In genomic region chr1:72876111-72876510, GRCm38 (mm10) we compare ENCODE assay signal across 10 mouse cellular contexts. TPM values are rescaled to one million over a fixed set of nuclear protein-coding genes. Genes with fewer than 3 reads are reported as not detected.
DNase-seq lines count a peak whose midpoint lies in the region; ATAC-seq and TF ChIP-seq lines count a peak whose summit lies in the region.
"Had no signal": no experiment of that assay in that cellular context is flagged by ENCODE, and none has a peak within 500 bp of the region (broad histone marks: within the 10 kb centered on the region; RNA-seq: fewer than 3 reads in every experiment).

No protein-coding gene starts in this region.

- WGBS in heart, postnatal 0 days = 69% methylated on average over 3 of the region's 3 CpGs
- 49% methylated on average over 3 of the region's 3 CpGs for WGBS in midbrain, embryonic 13.5 days
- 52% methylated on average over 3 of the region's 3 CpGs for WGBS in midbrain, embryonic 11.5 days
- WGBS in embryonic facial prominence, embryonic 14.5 days = 21% methylated on average over 3 of the region's 3 CpGs

- no peaks in the 10 kb centered on the region for H3K9me3 ChIP-seq in heart, postnatal 0 days (replicated peaks; ENCODE audit: control insufficient read depth, low read length)
- no peaks in the 10 kb centered on the region for H3K9me3 ChIP-seq in midbrain, embryonic 13.5 days
- no peaks in the 10 kb centered on the region for H3K9me3 ChIP-seq in midbrain, embryonic 11.5 days (ENCODE audit: control insufficient read depth, low read length)
- H3K9me3 ChIP-seq in embryonic facial prominence, embryonic 14.5 days (ENCODE audit: control insufficient read depth, low read length) = no peaks in the 10 kb centered on the region
- H3K9me3 ChIP-seq: megakaryocyte, embryonic 14.5 days had no signal

- H3K9ac ChIP-seq in heart, postnatal 0 days (replicated peaks; ENCODE audit: low read depth, low read length) = no peak overlapping the region
- H3K9ac ChIP-seq in midbrain, embryonic 13.5 days (replicated peaks) = no peak overlapping the region
- no peak overlapping the region for H3K9ac ChIP-seq in midbrain, embryonic 11.5 days (ENCODE audit: low read length)
- H3K9ac ChIP-seq in embryonic facial prominence, embryonic 14.5 days (ENCODE audit: low read depth, low read length) = no peak overlapping the region

- H3K4me2 ChIP-seq in heart, postnatal 0 days (ENCODE audit: low read depth, low read length) = no peak overlapping the region
- 0 out of 2 replicates have a peak overlapping the region, but pooled peaks have one; percentile 80 for H3K4me2 ChIP-seq in midbrain, embryonic 13.5 days (replicated peaks)
- no peak overlapping the region for H3K4me2 ChIP-seq in midbrain, embryonic 11.5 days
- peak overlapping the region; percentile 88; the same call in 1 of the 2 replicates for H3K4me2 ChIP-seq in embryonic facial prominence, embryonic 14.5 days (ENCODE audit: low read depth, low read length)

- no peak overlapping the region for H3K4me3 ChIP-seq in heart, postnatal 0 days (ENCODE audit: low read depth, low read length)
- no peak overlapping the region for H3K4me3 ChIP-seq in midbrain, embryonic 13.5 days (replicated peaks)
- H3K4me3 ChIP-seq in midbrain, embryonic 11.5 days (ENCODE audit: low read depth, low read length) = no peak overlapping the region
- H3K4me3 ChIP-seq in embryonic facial prominence, embryonic 14.5 days (ENCODE audit: low read depth, low read length) = no peak overlapping the region
- H3K4me3 ChIP-seq: megakaryocyte, embryonic 14.5 days had no signal

- no peaks in the 10 kb centered on the region for H3K36me3 ChIP-seq in heart, postnatal 0 days (replicated peaks; ENCODE audit: control insufficient read depth, insufficient read depth, low read length)
- no peaks in the 10 kb centered on the region for H3K36me3 ChIP-seq in midbrain, embryonic 13.5 days
- no peaks in the 10 kb centered on the region for H3K36me3 ChIP-seq in midbrain, embryonic 11.5 days (ENCODE audit: control insufficient read depth, insufficient read depth, low read length)
- no peaks in the 10 kb centered on the region for H3K36me3 ChIP-seq in embryonic facial prominence, embryonic 14.5 days (ENCODE audit: control insufficient read depth, insufficient read depth, low read length)

- ATAC-seq in heart, postnatal 0 days (ENCODE audit: insufficient read depth, low read depth) = no peak
- ATAC-seq in midbrain, embryonic 13.5 days = no peak
- ATAC-seq in midbrain, embryonic 11.5 days (ENCODE audit: low FRiP score) = no peak
- no peak for ATAC-seq in embryonic facial prominence, embryonic 14.5 days (ENCODE audit: low read depth)
- ATAC-seq: Patski had no signal

- DNase-seq in heart, postnatal 0 days (ENCODE audit: low spot score) = no peak
- DNase-seq in heart, postnatal 14 days = no peak
- DNase-seq in midbrain, embryonic 11.5 days (ENCODE audit: low spot score, missing footprints) = no peak
- peak; percentile 75 for DNase-seq in embryonic facial prominence, embryonic 14.5 days (ENCODE audit: low spot score)
- peak; percentile 35 for DNase-seq in telencephalon, adult 2 months (ENCODE audit: low read depth, low spot score)
- DNase-seq in thymus, postnatal 14 days = no peak
- no peak for DNase-seq in urinary bladder, postnatal 10 days (ENCODE audit: low spot score)

- intact Hi-C loops in heart, postnatal 14 days (cut with DNase I) = loop anchor here (5.0 to 10.0 kb wide), 5 partner anchors 66 to 639 kb away; no protein-coding TSS in a partner anchor

- TF ChIP-seq CTCF in heart, postnatal 0 days (IDR thresholded peaks at IDR 0.05; ENCODE audit: low read depth) = peak; percentile 23; the same call in 1 of the 2 replicates

- H3K27ac ChIP-seq in heart, postnatal 0 days (ENCODE audit: low read depth) = no peak overlapping the region
- H3K27ac ChIP-seq in midbrain, embryonic 13.5 days = no peak overlapping the region
- no peak overlapping the region for H3K27ac ChIP-seq in midbrain, embryonic 11.5 days (ENCODE audit: low read depth, low read length)
- H3K27ac ChIP-seq in embryonic facial prominence, embryonic 14.5 days (replicated peaks; ENCODE audit: low read depth, low read length) = no peak overlapping the region

- no peak for TF ChIP-seq EP300 in heart, postnatal 0 days (IDR thresholded peaks at IDR 0.05; ENCODE audit: low read depth)

- H3K4me1 ChIP-seq in heart, postnatal 0 days (ENCODE audit: control insufficient read depth, insufficient read depth) = peaks cover 17% of the 10 kb centered on the region
- peaks cover 47% of the 10 kb centered on the region for H3K4me1 ChIP-seq in midbrain, embryonic 13.5 days (replicated peaks)
- peaks cover 13% of the 10 kb centered on the region for H3K4me1 ChIP-seq in midbrain, embryonic 11.5 days (ENCODE audit: control insufficient read depth, insufficient read depth, low read length)
- H3K4me1 ChIP-seq in embryonic facial prominence, embryonic 14.5 days (ENCODE audit: control insufficient read depth, insufficient read depth, low read length) = peaks cover 18% of the 10 kb centered on the region

- peaks cover 4% of the 10 kb centered on the region; the same call in 1 of the 2 replicates for H3K27me3 ChIP-seq in heart, postnatal 0 days (ENCODE audit: control insufficient read depth, insufficient read depth, low read length)
- H3K27me3 ChIP-seq in midbrain, embryonic 13.5 days = peaks cover 29% of the 10 kb centered on the region
- peaks cover 20% of the 10 kb centered on the region for H3K27me3 ChIP-seq in midbrain, embryonic 11.5 days (ENCODE audit: control insufficient read depth, insufficient read depth, low read length)
- peaks cover 5% of the 10 kb centered on the region; the same call in 1 of the 2 replicates for H3K27me3 ChIP-seq in embryonic facial prominence, embryonic 14.5 days (replicated peaks; ENCODE audit: control insufficient read depth, insufficient read depth, low read length)

RNA-seq across cellular contexts. Expression of gene Igfbp5, which starts 1.4 kb away (rescaled TPM):
- total RNA-seq in heart, postnatal 0 days (2014; rRNA removed; ENCODE audit: low replicate concordance) = 147 and 170 TPM in 2 replicates
- polyA plus RNA-seq in heart, postnatal 0 days (2015; fragmentation: Nextera tagmentation; extraction: Ambion mirVana) = 50.8 and 55.4 TPM in 2 replicates
- total RNA-seq in heart, postnatal 14 days (2021) = 100 to 1,000 TPM; 139 to 161 TPM
- 28.7 and 31.8 TPM in 2 replicates for polyA plus RNA-seq in midbrain, embryonic 13.5 days (2015; fragmentation: Nextera tagmentation; extraction: Ambion mirVana)
- polyA plus RNA-seq in midbrain, embryonic 11.5 days (2014; fragmentation: Nextera tagmentation; extraction: Ambion mirVana) = 23.2 and 24.6 TPM in 2 replicates
- 131 and 138 TPM in 2 replicates for polyA plus RNA-seq in embryonic facial prominence, embryonic 14.5 days (2014; fragmentation: Nextera tagmentation; extraction: Ambion mirVana)

RNA-seq across cellular contexts. Expression of gene Igfbp2, which starts 51.8 kb away (rescaled TPM):
- total RNA-seq in heart, postnatal 0 days (2014; rRNA removed; ENCODE audit: low replicate concordance) = 24.1 and 140 TPM in 2 replicates
- 10.2 and 12.7 TPM in 2 replicates for polyA plus RNA-seq in heart, postnatal 0 days (2015; fragmentation: Nextera tagmentation; extraction: Ambion mirVana)
- total RNA-seq in heart, postnatal 14 days (2021) = 1 to 10 TPM; 1.1 to 1.3 TPM
- polyA plus RNA-seq in midbrain, embryonic 13.5 days (2015; fragmentation: Nextera tagmentation; extraction: Ambion mirVana) = 294 and 385 TPM in 2 replicates
- polyA plus RNA-seq in midbrain, embryonic 11.5 days (2014; fragmentation: Nextera tagmentation; extraction: Ambion mirVana) = 468 and 548 TPM in 2 replicates
- 446 and 451 TPM in 2 replicates for polyA plus RNA-seq in embryonic facial prominence, embryonic 14.5 days (2014; fragmentation: Nextera tagmentation; extraction: Ambion mirVana)

Comparison
In these comparisons a context has a peak if more than half of its experiments do, and no peak if none do; other contexts are left out.
1. H3K4me2 ChIP-seq: peak in midbrain, embryonic 13.5 days (single experiment) and embryonic facial prominence, embryonic 14.5 days (single experiment); none in heart, postnatal 0 days (single experiment) and midbrain, embryonic 11.5 days (single experiment).
2. DNase-seq: peak in embryonic facial prominence, embryonic 14.5 days (single experiment) and telencephalon, adult 2 months (single experiment); none in heart, postnatal 0 days (single experiment), heart, postnatal 14 days (0 of 2), midbrain, embryonic 11.5 days (single experiment), thymus, postnatal 14 days (single experiment) and urinary bladder, postnatal 10 days (single experiment).
3. RNA of gene Igfbp2, which starts 51.8 kb away (polyA plus RNA-seq): 468 to 548 TPM in midbrain, embryonic 11.5 days, 446 to 451 TPM in embryonic facial prominence, embryonic 14.5 days and 294 to 385 TPM in midbrain, embryonic 13.5 days; 10.2 to 12.7 TPM in heart, postnatal 0 days; every median in the first group is over 10 times any median in the second.